Mouse (Mus musculus): ENCODE measurements around the gene Pde4b. TPM values are rescaled to one million over a fixed set of nuclear protein-coding genes. Genes with fewer than 3 reads are reported as not detected.

Gene Pde4b
- polyA plus RNA-seq, 1 experiment = 19.5 TPM

GRCm38 (mm10) chr4:102582963-102583362, 495.6 kb downstream of the Pde4b start:
- TF ChIP-seq POLR2A (IDR thresholded peaks at IDR 0.05; ENCODE audit: borderline replicate concordance, low read depth, low read length) (no peak), CTCF (IDR thresholded peaks at IDR 0.05; ENCODE audit: low read depth, low read length) (no peak)
- no peak overlapping the region for H3K27ac ChIP-seq (ENCODE audit: insufficient read depth, low read depth, low read length)
- peaks cover 41% of the 10 kb centered on the region for H3K4me1 ChIP-seq (ENCODE audit: control insufficient read depth, insufficient read depth, low read length)
- no peak overlapping the region for H3K4me3 ChIP-seq (ENCODE audit: insufficient read depth, low read length)

GRCm38 (mm10) chr4:102583469-102583868, 496.1 kb downstream of the Pde4b start:
- H3K4me3 ChIP-seq (ENCODE audit: insufficient read depth, low read length) = no peak overlapping the region
- peaks cover 42% of the 10 kb centered on the region for H3K4me1 ChIP-seq (ENCODE audit: control insufficient read depth, insufficient read depth, low read length)
- TF ChIP-seq CTCF (IDR thresholded peaks at IDR 0.05; ENCODE audit: low read depth, low read length) (no peak), POLR2A (IDR thresholded peaks at IDR 0.05; ENCODE audit: borderline replicate concordance, low read depth, low read length) (no peak)
- H3K27ac ChIP-seq (ENCODE audit: insufficient read depth, low read depth, low read length) = no peak overlapping the region

- Histone ChIP-seq H3K4me1 (ENCODE audit: control insufficient read depth, insufficient read depth, low read length) (peaks cover 48% of the 10 kb centered on the region), H3K27ac (ENCODE audit: insufficient read depth, low read depth, low read length) (no peak overlapping the region), H3K4me3 (ENCODE audit: insufficient read depth, low read length) (no peak overlapping the region)
- TF ChIP-seq CTCF (IDR thresholded peaks at IDR 0.05; ENCODE audit: low read depth, low read length) (no peak), POLR2A (IDR thresholded peaks at IDR 0.05; ENCODE audit: borderline replicate concordance, low read depth, low read length) (no peak)
These were observed 497.4 kb downstream of the Pde4b start for GRCm38 (mm10) chr4:102584601-102585265.

- H3K4me1 ChIP-seq (ENCODE audit: control insufficient read depth, insufficient read depth, low read length) = peaks cover 42% of the 10 kb centered on the region
- TF ChIP-seq POLR2A (IDR thresholded peaks at IDR 0.05; ENCODE audit: borderline replicate concordance, low read depth, low read length) (no peak), CTCF (IDR thresholded peaks at IDR 0.05; ENCODE audit: low read depth, low read length) (no peak)
- H3K4me3 ChIP-seq (ENCODE audit: insufficient read depth, low read length) = no peak overlapping the region
- no peak overlapping the region for H3K27ac ChIP-seq (ENCODE audit: insufficient read depth, low read depth, low read length)
These were observed 498.2 kb downstream of the Pde4b start for GRCm38 (mm10) chr4:102585541-102585940.

- H3K27ac ChIP-seq (ENCODE audit: insufficient read depth, low read depth, low read length) = no peak overlapping the region
- TF ChIP-seq POLR2A (IDR thresholded peaks at IDR 0.05; ENCODE audit: borderline replicate concordance, low read depth, low read length) (no peak), CTCF (IDR thresholded peaks at IDR 0.05; ENCODE audit: low read depth, low read length) (no peak)
- H3K4me1 ChIP-seq (ENCODE audit: control insufficient read depth, insufficient read depth, low read length) = peaks cover 42% of the 10 kb centered on the region
These were observed 499.4 kb downstream of the Pde4b start for GRCm38 (mm10) chr4:102586787-102587186.

GRCm38 (mm10) chr4:102588668-102589455, 501.5 kb downstream of the Pde4b start:
- Histone ChIP-seq H3K27ac (ENCODE audit: insufficient read depth, low read depth, low read length) (no peak overlapping the region), H3K4me3 (ENCODE audit: insufficient read depth, low read length) (no peak overlapping the region), H3K4me1 (ENCODE audit: control insufficient read depth, insufficient read depth, low read length) (peaks cover 41% of the 10 kb centered on the region)
- TF ChIP-seq POLR2A (IDR thresholded peaks at IDR 0.05; ENCODE audit: borderline replicate concordance, low read depth, low read length) = no peak
- no peak for TF ChIP-seq CTCF (IDR thresholded peaks at IDR 0.05; ENCODE audit: low read depth, low read length)

More at GRCm38 (mm10) chr4:102586787-102587186, 499.4 kb downstream of the Pde4b start:
- H3K4me3 ChIP-seq (ENCODE audit: insufficient read depth, low read length) = no peak overlapping the region

- no peak overlapping the region for H3K4me3 ChIP-seq (ENCODE audit: insufficient read depth, low read length)
- H3K4me1 ChIP-seq (ENCODE audit: control insufficient read depth, insufficient read depth, low read length) = peaks cover 39% of the 10 kb centered on the region
- H3K27ac ChIP-seq (ENCODE audit: insufficient read depth, low read depth, low read length) = no peak overlapping the region
- TF ChIP-seq POLR2A (IDR thresholded peaks at IDR 0.05; ENCODE audit: borderline replicate concordance, low read depth, low read length) (no peak), CTCF (IDR thresholded peaks at IDR 0.05; ENCODE audit: low read depth, low read length) (no peak)
These were observed 502.2 kb downstream of the Pde4b start for GRCm38 (mm10) chr4:102589537-102590031.

- no peak overlapping the region for H3K27ac ChIP-seq (ENCODE audit: insufficient read depth, low read depth, low read length)
- no peak for TF ChIP-seq POLR2A (IDR thresholded peaks at IDR 0.05; ENCODE audit: borderline replicate concordance, low read depth, low read length)
- TF ChIP-seq CTCF (IDR thresholded peaks at IDR 0.05; ENCODE audit: low read depth, low read length) = no peak
- no peak overlapping the region for H3K4me3 ChIP-seq (ENCODE audit: insufficient read depth, low read length)
- peaks cover 27% of the 10 kb centered on the region for H3K4me1 ChIP-seq (ENCODE audit: control insufficient read depth, insufficient read depth, low read length)
These were observed 504.5 kb downstream of the Pde4b start for GRCm38 (mm10) chr4:102591798-102592197.

GRCm38 (mm10) chr4:102592541-102592940, 505.2 kb downstream of the Pde4b start:
- Histone ChIP-seq H3K27ac (ENCODE audit: insufficient read depth, low read depth, low read length) (no peak overlapping the region), H3K4me3 (ENCODE audit: insufficient read depth, low read length) (no peak overlapping the region), H3K4me1 (ENCODE audit: control insufficient read depth, insufficient read depth, low read length) (peaks cover 23% of the 10 kb centered on the region)
- TF ChIP-seq CTCF (IDR thresholded peaks at IDR 0.05; ENCODE audit: low read depth, low read length) (no peak), POLR2A (IDR thresholded peaks at IDR 0.05; ENCODE audit: borderline replicate concordance, low read depth, low read length) (no peak)

- Histone ChIP-seq H3K4me3 (ENCODE audit: insufficient read depth, low read length) (no peak overlapping the region), H3K4me1 (ENCODE audit: control insufficient read depth, insufficient read depth, low read length) (peaks cover 21% of the 10 kb centered on the region), H3K27ac (ENCODE audit: insufficient read depth, low read depth, low read length) (no peak overlapping the region)
- TF ChIP-seq CTCF (IDR thresholded peaks at IDR 0.05; ENCODE audit: low read depth, low read length) = no peak
- no peak for TF ChIP-seq POLR2A (IDR thresholded peaks at IDR 0.05; ENCODE audit: borderline replicate concordance, low read depth, low read length)
These were observed 506.3 kb downstream of the Pde4b start for GRCm38 (mm10) chr4:102593631-102594030.

Measured in bone marrow macrophage, adult 2 months (primary cell).